8 mouse cellular contexts compared by ENCODE assay signal in genomic region chr10:81996742-81997536, GRCm38 (mm10). TPM values are rescaled to one million over a fixed set of nuclear protein-coding genes. Genes with fewer than 3 reads are reported as not detected.
A peak's percentile ranks its signal among the peaks of the same experiment; 100 is the strongest.
DNase-seq lines count a peak whose midpoint lies in the region; ATAC-seq and TF ChIP-seq lines count a peak whose summit lies in the region.
"Not testable (repeated sequence)": the region's sequence is repeated elsewhere in the genome, so short reads cannot be mapped to it uniquely, and the experiment has no call there.

No protein-coding gene starts in this region.

- TF ChIP-seq CTCF in cortical plate, adult 2 months (IDR thresholded peaks at IDR 0.05; ENCODE audit: extremely low read depth, insufficient read depth, low read length) = not testable (repeated sequence)

- H3K9ac ChIP-seq in hindbrain, embryonic 16.5 days (ENCODE audit: low read depth, low read length) = peak overlapping the region; percentile 45; the same call in 1 of the 2 replicates

- peak; percentile 100 for ATAC-seq in hindbrain, embryonic 16.5 days

- DNase-seq in ZHBTc4 (ENCODE audit: low read depth, low spot score) = peak; percentile 94
- peak; percentile 34 for DNase-seq in gastrocnemius, adult 18-20 months (ENCODE audit: low spot score)
- peak; percentile 25 for DNase-seq in left cerebral cortex, adult 11 months (ENCODE audit: low spot score)
- DNase-seq in lung, postnatal 25 days (ENCODE audit: low spot score) = peak; percentile 66
- peak; percentile 23 for DNase-seq in retina, embryonic 14.5 days (ENCODE audit: low spot score)
- DNase-seq in thymus, postnatal 36 days = peak; percentile 74 to 89

- 0 out of 2 replicates have a peak, but pooled peaks have one; percentile 16 for TF ChIP-seq POLR2A in cortical plate, adult 2 months (IDR thresholded peaks at IDR 0.05; ENCODE audit: extremely low read depth, insufficient read depth, low read length)

- not testable (repeated sequence) for H3K9me3 ChIP-seq in hindbrain, embryonic 16.5 days (ENCODE audit: control insufficient read depth, low read length)

- 0% methylated on average over 11 of the region's 48 CpGs for WGBS in hindbrain, embryonic 16.5 days

- not testable (repeated sequence) for H3K36me3 ChIP-seq in hindbrain, embryonic 16.5 days (ENCODE audit: control insufficient read depth, insufficient read depth, low read length)

- 0 out of 2 replicates have a peak overlapping the region, but pooled peaks have one; percentile 29 for H3K4me3 ChIP-seq in cortical plate, adult 2 months (ENCODE audit: insufficient read depth, low read length)
- peak overlapping the region; percentile 40 for H3K4me3 ChIP-seq in hindbrain, embryonic 16.5 days (ENCODE audit: low read length)

- H3K27ac ChIP-seq in cortical plate, adult 2 months (ENCODE audit: insufficient read depth, low read length); hindbrain, embryonic 16.5 days (ENCODE audit: low read depth, low read length): not testable (repeated sequence)

- H3K27me3 ChIP-seq in hindbrain, embryonic 16.5 days (replicated peaks; ENCODE audit: control insufficient read depth, insufficient read depth, low read length) = not testable (repeated sequence)

- H3K4me1 ChIP-seq in cortical plate, adult 2 months (ENCODE audit: control insufficient read depth, insufficient read depth, low read length); hindbrain, embryonic 16.5 days (ENCODE audit: control insufficient read depth, insufficient read depth, low read depth, low read length): not testable (repeated sequence)

- peak overlapping the region; percentile 49 for H3K4me2 ChIP-seq in hindbrain, embryonic 16.5 days (ENCODE audit: low read length)

RNA-seq across cellular contexts. Expression of gene Zfp873, which starts 51.0 kb away (rescaled TPM):
- polyA plus RNA-seq in cortical plate, adult 2 months (2012; rRNA removed) = 6.1 and 6.8 TPM in 2 replicates
- total RNA-seq in gastrocnemius, adult 18-20 months (2021) = 1 to 10 TPM; 1.9 to 2.3 TPM
- 12.2 and 15.0 TPM in 2 replicates for polyA plus RNA-seq in hindbrain, embryonic 16.5 days (2015; fragmentation: Nextera tagmentation; extraction: Ambion mirVana)

Comparison
In these comparisons a context has a peak if more than half of its experiments do, and no peak if none do; other contexts are left out.
1. DNase-seq: peak in every context shown above with its lines; median percentile 94 in ZHBTc4; 82 in thymus, postnatal 36 days; 66 in lung, postnatal 25 days; 34 in gastrocnemius, adult 18-20 months; 25 in left cerebral cortex, adult 11 months; 23 in retina, embryonic 14.5 days.